Mouse (Mus musculus) CH12.LX (cell line): ENCODE data around the gene Syngr2. TPM values are rescaled to one million over a fixed set of nuclear protein-coding genes. Genes with fewer than 3 reads are reported as not detected.

Experiments used
- DNase-seq: peaks from one replicate; pipeline ENCODE4 v3.0.0-alpha.2; 2013; ENCODE audit errors: extremely low read depth
- H3K27ac ChIP-seq: 2 replicates; pipeline ENCODE4 v1.5.1; 2012; ENCODE audit warnings: low read depth, mild to moderate bottlenecking, control low read depth, moderate library complexity; ENCODE audit not compliant: insufficient read depth
- H3K27me3 ChIP-seq: replicated peaks from 2 replicates; pipeline ENCODE3; 2012; ENCODE audit warnings: inconsistent platforms
- H3K36me3 ChIP-seq, 2 experiments: replicated peaks in 1 of 2; 2 replicates each; pipeline versions ENCODE3 to v1.6.1; 2012; ENCODE audit warnings: inconsistent platforms in 1 of 2, low read length in 1 of 2, mild to moderate bottlenecking in 1 of 2, mixed read lengths in 1 of 2, moderate library complexity in 1 of 2; ENCODE audit not compliant: control insufficient read depth in 1 of 2, insufficient read depth in 1 of 2
- H3K4me1 ChIP-seq, 2 experiments: 2 replicates each; pipeline ENCODE4 v1.6.1; 2012; ENCODE audit warnings: inconsistent platforms in 1 of 2, moderate library complexity in 1 of 2; ENCODE audit not compliant: insufficient read depth in 2 of 2, control insufficient read depth in 1 of 2
- H3K4me2 ChIP-seq: 2 replicates; pipeline ENCODE4 v1.6.1; 2012; ENCODE audit warnings: low read depth, mild to moderate bottlenecking, control low read depth; ENCODE audit not compliant: poor library complexity, insufficient read depth, severe bottlenecking
- H3K4me3 ChIP-seq, 3 experiments: fragments of 150-350 bp in 1 of 3; sonication (generic) in 1 of 3; replicated peaks in 1 of 3; 2 replicates each; pipeline versions ENCODE3 to v1.5.1; 2011 to 2012; ENCODE audit warnings: low read depth in 2 of 3, low read length in 2 of 3, mild to moderate bottlenecking in 2 of 3, moderate library complexity in 2 of 3, control low read depth in 1 of 3, improper control_type of control experiment in 1 of 3, inconsistent platforms in 1 of 3, mixed read lengths in 1 of 3; ENCODE audit not compliant: poor library complexity in 1 of 3
- H3K79me2 ChIP-seq: replicated peaks from 2 replicates; pipeline ENCODE4 v1.6.1; 2012; ENCODE audit warnings: mild to moderate bottlenecking, moderate library complexity; ENCODE audit not compliant: control insufficient read depth, poor library complexity, insufficient read depth, severe bottlenecking; ENCODE audit errors: extremely low read depth
- H3K9ac ChIP-seq: 2 replicates; pipeline ENCODE4 v1.6.1; 2012; ENCODE audit warnings: low read depth, mild to moderate bottlenecking, control low read depth, moderate library complexity; ENCODE audit not compliant: insufficient read depth
- H3K9me3 ChIP-seq: replicated peaks from 2 replicates; pipeline ENCODE3; 2012; ENCODE audit warnings: low read length, inconsistent platforms, mixed read lengths
- BHLHE40 ChIP-seq: IDR thresholded peaks from 2 replicates; pipeline ENCODE4 v1.6.1; 2011; ENCODE audit warnings: mild to moderate bottlenecking, low read depth, low read length, improper control_type of control experiment
- CHD1 ChIP-seq: IDR thresholded peaks from 2 replicates; pipeline ENCODE4 v1.6.1; 2012; ENCODE audit warnings: low read depth, low read length, improper control_type of control experiment, inconsistent platforms
- CHD2 ChIP-seq: IDR thresholded peaks from 2 replicates; pipeline ENCODE4 v1.6.1; 2011; ENCODE audit warnings: low read length, improper control_type of control experiment
- CTCF ChIP-seq, 2 experiments: IDR thresholded peaks in 1 of 2; conservative IDR thresholded peaks in 1 of 2; 2 replicates each; pipeline ENCODE4 v1.5.1; 2011 to 2012; ENCODE audit warnings: low read depth in 2 of 2, low read length in 2 of 2, improper control_type of control experiment in 1 of 2, inconsistent platforms in 1 of 2, mild to moderate bottlenecking in 1 of 2, moderate library complexity in 1 of 2
- E2F4 ChIP-seq: IDR thresholded peaks from 2 replicates; pipeline ENCODE4 v1.6.1; 2011; ENCODE audit warnings: low read depth, low read length, improper control_type of control experiment; ENCODE audit not compliant: insufficient replicate concordance
- ELF1 ChIP-seq: IDR thresholded peaks from 2 replicates; pipeline ENCODE4 v1.6.1; 2014; ENCODE audit warnings: low read depth, mild to moderate bottlenecking, inconsistent platforms, low read length, improper control_type of control experiment
- EP300 ChIP-seq: IDR thresholded peaks from 2 replicates; pipeline ENCODE4 v1.6.1; 2011; ENCODE audit warnings: low read length, improper control_type of control experiment
- ETS1 ChIP-seq: conservative IDR thresholded peaks from 2 replicates; pipeline ENCODE4 v1.6.1; 2012; ENCODE audit warnings: low read depth, mild to moderate bottlenecking, inconsistent platforms, low read length, improper control_type of control experiment, moderate library complexity
- GABPA ChIP-seq: IDR thresholded peaks from 2 replicates; pipeline ENCODE4 v1.6.1; 2012; ENCODE audit warnings: low read depth, low read length, improper control_type of control experiment, inconsistent platforms; ENCODE audit not compliant: insufficient replicate concordance
- HCFC1 ChIP-seq: IDR thresholded peaks from 2 replicates; pipeline ENCODE4 v1.6.1; 2012; ENCODE audit warnings: low read depth, mild to moderate bottlenecking, inconsistent platforms, low read length, improper control_type of control experiment
- IRF4 ChIP-seq: IDR thresholded peaks from 2 replicates; pipeline ENCODE4 v1.6.1; 2014; ENCODE audit warnings: low read depth, mild to moderate bottlenecking, inconsistent platforms, low read length, improper control_type of control experiment
- JUN ChIP-seq: IDR thresholded peaks from 2 replicates; pipeline ENCODE4 v1.6.1; 2011; ENCODE audit warnings: low read depth, mild to moderate bottlenecking, low read length, improper control_type of control experiment, moderate library complexity; ENCODE audit not compliant: insufficient read depth
- JUND ChIP-seq: conservative IDR thresholded peaks from 2 replicates; pipeline ENCODE4 v1.6.1; 2011; ENCODE audit warnings: low read depth, low read length, improper control_type of control experiment
- KAT2A ChIP-seq: IDR thresholded peaks from 2 replicates; pipeline ENCODE4 v1.6.1; 2012; ENCODE audit warnings: low read length, improper control_type of control experiment, inconsistent platforms; ENCODE audit not compliant: insufficient replicate concordance
- MAFK ChIP-seq: IDR thresholded peaks from 2 replicates; pipeline ENCODE4 v1.6.1; 2011; ENCODE audit warnings: low read length, improper control_type of control experiment; ENCODE audit not compliant: insufficient replicate concordance
- MAX ChIP-seq: IDR thresholded peaks from 2 replicates; pipeline ENCODE4 v1.6.1; 2011; ENCODE audit warnings: low read length, improper control_type of control experiment
- MAZ ChIP-seq: IDR thresholded peaks from 2 replicates; pipeline ENCODE4 v1.6.1; 2012; ENCODE audit warnings: low read depth, mild to moderate bottlenecking, inconsistent platforms, low read length, improper control_type of control experiment, moderate library complexity
- MEF2A ChIP-seq: IDR thresholded peaks from 2 replicates; pipeline ENCODE4 v1.6.1; 2014; ENCODE audit warnings: low read depth, mild to moderate bottlenecking, inconsistent platforms, low read length, improper control_type of control experiment, borderline replicate concordance
- MXI1 ChIP-seq: IDR thresholded peaks from 2 replicates; pipeline ENCODE4 v1.6.1; 2011; ENCODE audit warnings: mild to moderate bottlenecking, low read depth, low read length, improper control_type of control experiment
- MYC ChIP-seq: IDR thresholded peaks from 2 replicates; pipeline ENCODE4 v1.6.1; 2011; ENCODE audit warnings: low read depth, mild to moderate bottlenecking, improper control_type of control experiment, low read length
- NELFE ChIP-seq: IDR thresholded peaks from 2 replicates; pipeline ENCODE4 v1.6.1; 2011; ENCODE audit warnings: low read depth, low read length, improper control_type of control experiment
- NRF1 ChIP-seq: IDR thresholded peaks from 2 replicates; pipeline ENCODE4 v1.6.1; 2014; ENCODE audit warnings: low read depth, mild to moderate bottlenecking, inconsistent platforms, low read length, improper control_type of control experiment, moderate library complexity
- PAX5 ChIP-seq: IDR thresholded peaks from 2 replicates; pipeline ENCODE4 v1.6.1; 2012; ENCODE audit warnings: low read length, inconsistent platforms, mixed read lengths
- POLR2A ChIP-seq: IDR thresholded peaks from 2 replicates; pipeline ENCODE4 v1.6.1; 2011; ENCODE audit warnings: low read depth, mild to moderate bottlenecking, improper control_type of control experiment, low read length
- POLR2AphosphoS2 ChIP-seq: IDR thresholded peaks from 2 replicates; pipeline ENCODE4 v1.6.1; 2011; ENCODE audit warnings: low read depth, low read length, improper control_type of control experiment
- RAD21 ChIP-seq: IDR thresholded peaks from 2 replicates; pipeline ENCODE4 v1.6.1; 2011; ENCODE audit warnings: low read depth, mild to moderate bottlenecking, low read length, improper control_type of control experiment, moderate library complexity
- RCOR1 ChIP-seq: conservative IDR thresholded peaks from 2 replicates; pipeline ENCODE4 v1.6.1; 2012; ENCODE audit warnings: low read depth, mild to moderate bottlenecking, inconsistent platforms, low read length, improper control_type of control experiment
- SIN3A ChIP-seq: IDR thresholded peaks from 2 replicates; pipeline ENCODE4 v1.6.1; 2012; ENCODE audit warnings: low read length, improper control_type of control experiment, inconsistent platforms
- SMC3 ChIP-seq: IDR thresholded peaks from 2 replicates; pipeline ENCODE4 v1.6.1; 2011; ENCODE audit warnings: low read depth, low read length, improper control_type of control experiment
- TBP ChIP-seq: conservative IDR thresholded peaks from 2 replicates; pipeline ENCODE4 v1.6.1; 2011; ENCODE audit warnings: low read depth, low read length, improper control_type of control experiment
- TCF12 ChIP-seq: IDR thresholded peaks from 2 replicates; pipeline ENCODE4 v1.6.1; 2014; ENCODE audit warnings: low read depth, mild to moderate bottlenecking, inconsistent platforms, low read length, improper control_type of control experiment
- UBTF ChIP-seq: IDR thresholded peaks from 2 replicates; pipeline ENCODE4 v1.6.1; 2012; ENCODE audit warnings: low read depth, mild to moderate bottlenecking, inconsistent platforms, low read length, improper control_type of control experiment, moderate library complexity
- USF2 ChIP-seq: conservative IDR thresholded peaks from 2 replicates; pipeline ENCODE4 v1.6.1; 2011; ENCODE audit warnings: low read depth, low read length, improper control_type of control experiment
- ZC3H11A ChIP-seq: IDR thresholded peaks from 2 replicates; pipeline ENCODE4 v1.6.1; 2012; ENCODE audit warnings: low read depth, mild to moderate bottlenecking, inconsistent platforms, low read length, improper control_type of control experiment
- ZKSCAN1 ChIP-seq: IDR thresholded peaks from 2 replicates; pipeline ENCODE4 v1.6.1; 2012; ENCODE audit warnings: low read depth, inconsistent platforms, low read length, improper control_type of control experiment, borderline replicate concordance
- ZMIZ1 ChIP-seq: IDR thresholded peaks from 2 replicates; pipeline ENCODE4 v1.6.1; 2012; ENCODE audit warnings: low read depth, mild to moderate bottlenecking, inconsistent platforms, low read length, improper control_type of control experiment
- ZNF384 ChIP-seq: IDR thresholded peaks from 2 replicates; pipeline ENCODE4 v1.6.1; 2012; ENCODE audit warnings: low read depth, low read length, improper control_type of control experiment, inconsistent platforms
- dilution Hi-C: fragments of 300-500 bp; cut with MboI; formaldehyde crosslinking; loops from 2 replicates; pipeline ENCODE4 v1.14.3; 2020; ENCODE audit warnings: low sequenced_read_pairs; ENCODE audit not compliant: extremely low pct_unique_long_range_greater_than_20kb, extremely low pct_ligation_motif_present
- in situ Hi-C: fragments of 300-500 bp; cut with MboI; formaldehyde crosslinking; loops from 3 replicates; pipeline ENCODE4 v1.14.3; 2019; ENCODE audit warnings: low sequenced_read_pairs, low pct_ligation_motif_present, low pct_unique_long_range_greater_than_20kb, mixed read lengths
- polyA plus RNA-seq: library from polyadenylated mRNA; unstranded; fragments of >175 nt; gene quantifications from 2 replicates; pipeline ENCODE4 v1.2.1, GENCODE M21; 2012; ENCODE audit warnings: low read depth; ENCODE audit not compliant: insufficient read length
- total RNA-seq, 2 experiments: library from RNA; depleted of rRNA; stranded (reverse); fragments of 300-350 nt in 1 of 2; fragments of >200 nt in 1 of 2; gene quantifications; 2 replicates each; pipeline ENCODE4 v1.2.3; 2012 to 2014

The Syngr2 gene
- total and polyA plus RNA-seq, 3 experiments: 409 to 654 (median 553) TPM

GRCm38 (mm10) chr11:117810401-117811046 lies 1.1 kb downstream of the Syngr2 start:
- TF ChIP-seq EP300 (no peak), JUND (no peak), MYC (no peak), MAZ (0 out of 2 replicates have a peak, but pooled peaks have one; percentile 75), GABPA (no peak), SIN3A (no peak; the same call in 1 of the 2 replicates), ETS1 (no peak; the same call in 1 of the 2 replicates), ZNF384 (no peak), UBTF (peak; percentile 43), MEF2A (no peak), TCF12 (peak; percentile 18; the same call in 1 of the 2 replicates), NRF1 (no peak), PAX5 (no peak), MXI1 (no peak; the same call in 1 of the 2 replicates), MAFK (no peak), POLR2A (peak; percentile 62), TBP (peak; percentile 54; the same call in 1 of the 2 replicates), KAT2A (0 out of 2 replicates have a peak, but pooled peaks have one; percentile 29), BHLHE40 (peak; percentile 29; the same call in 1 of the 2 replicates), HCFC1 (peak; percentile 32; the same call in 1 of the 2 replicates), NELFE (peak; percentile 52; the same call in 1 of the 2 replicates), CTCF (conservative IDR thresholded peaks at IDR 0.05 in 1 of 2, IDR thresholded peaks at IDR 0.05 in 1 of 2; ENCODE audit: low read depth in 2 of 2, low read length in 2 of 2) (peak in 1 of 2 experiments; percentile 45; a peak in 2 of 4 replicates), RCOR1 (no peak), CHD2 (0 out of 2 replicates have a peak, but pooled peaks have one; percentile 68), USF2 (no peak), ZKSCAN1 (no peak), JUN (no peak), POLR2AphosphoS2 (peak; percentile 95), IRF4 (peak; percentile 49; the same call in 1 of the 2 replicates), SMC3 (peak; percentile 5), ZMIZ1 (peak; percentile 94), CHD1 (no peak; the same call in 1 of the 2 replicates), E2F4 (no peak), RAD21 (no peak; the same call in 1 of the 2 replicates), ELF1 (peak; percentile 86), MAX (no peak; the same call in 1 of the 2 replicates), ZC3H11A (no peak)
- Histone ChIP-seq H3K27ac (peak overlapping the region; percentile 68), H3K9ac (peak overlapping the region; percentile 73), H3K27me3 (no peaks in the 10 kb centered on the region), H3K36me3 (peaks cover 41 to 57% of the 10 kb centered on the region in 2 experiments), H3K4me1 (peaks cover 28 to 83% of the 10 kb centered on the region in 2 experiments), H3K4me2 (peak overlapping the region; percentile 67), H3K4me3 (peak overlapping the region; percentile 80 to 98 (median 93)), H3K79me2 (peaks cover 56% of the 10 kb centered on the region), H3K9me3 (no peaks in the 10 kb centered on the region)
- DNase-seq: peak; percentile 94
- dilution Hi-C loops: no loop called here
- in situ Hi-C loops: no loop called here
